Mouse (Mus musculus) olfactory bulb, adult 2 months (tissue): ENCODE results near the gene Entpd7. TPM values are rescaled to one million over a fixed set of nuclear protein-coding genes. Genes with fewer than 3 reads are reported as not detected.

ENCODE experiments used
- H3K27ac ChIP-seq: fragments of 200-500 bp; 2 replicates; pipeline ENCODE4 v1.5.1; 2012; ENCODE audit warnings: low read depth, low read length; ENCODE audit not compliant: insufficient read depth
- H3K4me1 ChIP-seq: fragments of 200-500 bp; 2 replicates; pipeline ENCODE4 v1.6.1; 2012; ENCODE audit warnings: low read length; ENCODE audit not compliant: control insufficient read depth, insufficient read depth
- H3K4me3 ChIP-seq: fragments of 200-500 bp; 2 replicates; pipeline ENCODE4 v1.5.1; 2012; ENCODE audit warnings: mild to moderate bottlenecking, low read depth, low read length, moderate library complexity; ENCODE audit not compliant: insufficient read depth
- CTCF ChIP-seq: fragments of 200-500 bp; IDR thresholded peaks from 2 replicates; pipeline ENCODE4 v1.5.1; 2012; ENCODE audit warnings: low read depth, mild to moderate bottlenecking, low read length, moderate library complexity; ENCODE audit not compliant: insufficient read depth
- POLR2A ChIP-seq: fragments of 200-500 bp; IDR thresholded peaks from 2 replicates; pipeline ENCODE4 v1.6.1; 2012; ENCODE audit warnings: mild to moderate bottlenecking, low read depth, low read length, moderate library complexity; ENCODE audit not compliant: insufficient read depth
- WGBS: fragments of 180-500 bp; shearing (Covaris S2); methylation state at CpG from one replicate; pipeline ENCODE4 v1.1.7; 2018; 5-methylcytosine and 5-hydroxymethylcytosine counted together
- polyA plus RNA-seq: library from polyadenylated mRNA; stranded (reverse); fragments of >200 nt; gene quantifications from 2 replicates; pipeline ENCODE4 v1.2.4, GENCODE M21; 2012; ENCODE audit warnings: low replicate concordance; ENCODE audit not compliant: missing spikeins, insufficient read depth, insufficient read length

Gene Entpd7
- polyA plus RNA-seq, 1 experiment = not detected

GRCm38 (mm10) chr19:43767549-43768322, 78.3 kb downstream of the Entpd7 start:
- Histone ChIP-seq H3K4me3 (no peak overlapping the region), H3K27ac (no peak overlapping the region), H3K4me1 (no peaks in the 10 kb centered on the region)
- TF ChIP-seq CTCF (no peak), POLR2A (no peak)
- WGBS = 90% methylated on average over 9 of the region's 9 CpGs

GRCm38 (mm10) chr19:43769366-43769960, 80.0 kb downstream of the Entpd7 start:
- WGBS = 84% methylated on average over 5 of the region's 5 CpGs
- H3K4me3 ChIP-seq = no peak overlapping the region

GRCm38 (mm10) chr19:43770584-43770983, 81.1 kb downstream of the Entpd7 start:
- TF ChIP-seq POLR2A (no peak), CTCF (no peak)
- no peaks in the 10 kb centered on the region for H3K4me1 ChIP-seq
- WGBS = 92% methylated on average over 4 of the region's 4 CpGs

More at GRCm38 (mm10) chr19:43769366-43769960, 80.0 kb downstream of the Entpd7 start:
- no peak overlapping the region for H3K27ac ChIP-seq
- no peaks in the 10 kb centered on the region for H3K4me1 ChIP-seq
- TF ChIP-seq CTCF (no peak), POLR2A (no peak)

GRCm38 (mm10) chr19:43771499-43771969, 82.1 kb downstream of the Entpd7 start:
- TF ChIP-seq CTCF = no peak
- TF ChIP-seq POLR2A = no peak
- H3K27ac ChIP-seq = no peak overlapping the region
- 87% methylated on average over 5 of the region's 5 CpGs for WGBS
- H3K4me3 ChIP-seq = no peak overlapping the region
- no peaks in the 10 kb centered on the region for H3K4me1 ChIP-seq

More at GRCm38 (mm10) chr19:43770584-43770983, 81.1 kb downstream of the Entpd7 start:
- Histone ChIP-seq H3K4me3 (no peak overlapping the region), H3K27ac (no peak overlapping the region)

- Histone ChIP-seq H3K4me3 (no peak overlapping the region), H3K4me1 (no peaks in the 10 kb centered on the region), H3K27ac (no peak overlapping the region)
- WGBS = 82% methylated on average over 6 of the region's 6 CpGs
- TF ChIP-seq CTCF (no peak), POLR2A (no peak)
These were observed 82.8 kb downstream of the Entpd7 start for GRCm38 (mm10) chr19:43772311-43772710.

- WGBS = 84% methylated on average over 10 of the region's 10 CpGs
- Histone ChIP-seq H3K4me1 (no peaks in the 10 kb centered on the region), H3K4me3 (no peak overlapping the region), H3K27ac (no peak overlapping the region)
- TF ChIP-seq POLR2A (no peak), CTCF (no peak)
These were observed 86.0 kb downstream of the Entpd7 start for GRCm38 (mm10) chr19:43775433-43775832.

- TF ChIP-seq POLR2A (no peak), CTCF (no peak)
- Histone ChIP-seq H3K4me1 (no peaks in the 10 kb centered on the region), H3K4me3 (no peak overlapping the region), H3K27ac (no peak overlapping the region)
- WGBS = 66% methylated on average over 4 of the region's 4 CpGs
These were observed 87.1 kb downstream of the Entpd7 start for GRCm38 (mm10) chr19:43776561-43776960.

GRCm38 (mm10) chr19:43777308-43777707, 87.8 kb downstream of the Entpd7 start:
- TF ChIP-seq POLR2A (no peak), CTCF (no peak)
- no peaks in the 10 kb centered on the region for H3K4me1 ChIP-seq
- H3K4me3 ChIP-seq = no peak overlapping the region
- 77% methylated on average over 2 of the region's 2 CpGs for WGBS
- H3K27ac ChIP-seq = no peak overlapping the region

- Histone ChIP-seq H3K4me3 (no peak overlapping the region), H3K4me1 (no peaks in the 10 kb centered on the region), H3K27ac (no peak overlapping the region)
- WGBS = 91% methylated on average over 5 of the region's 5 CpGs
- no peak for TF ChIP-seq POLR2A
- no peak for TF ChIP-seq CTCF
These were observed 90.9 kb downstream of the Entpd7 start for GRCm38 (mm10) chr19:43780391-43780790.
